Mouse (Mus musculus): ENCODE measurements around the gene Galnt4. TPM values are rescaled to one million over a fixed set of nuclear protein-coding genes. Genes with fewer than 3 reads are reported as not detected.

Gene Galnt4
- polyA plus RNA-seq (2014; fragmentation: Nextera tagmentation; extraction: Ambion mirVana), result 5.4 and 12.4 TPM in 2 replicates

GRCm38 (mm10) chr10:99107964-99108363 is at the start of gene Galnt4:
Galnt4 (plus strand) TSS chr10:99108159.
- Histone ChIP-seq H3K4me3 (ENCODE audit: low read length) (peak within 1 kb of the TSS; percentile 95), H3K4me1 (ENCODE audit: control insufficient read depth, insufficient read depth, low read length) (peaks cover 12% of the 10 kb centered on the region; the same call in 1 of the 2 replicates), H3K4me2 (replicated peaks; ENCODE audit: low read depth, low read length) (peak within 1 kb of the TSS; percentile 97), H3K9me3 (ENCODE audit: control insufficient read depth, low read length) (peaks cover 9% of the 10 kb centered on the region), H3K27ac (ENCODE audit: low read depth, low read length) (peak within 1 kb of the TSS; percentile 83), H3K27me3 (ENCODE audit: control insufficient read depth, insufficient read depth, low read length) (no peaks in the 10 kb centered on the region), H3K9ac (ENCODE audit: low read depth, low read length) (peak within 1 kb of the TSS; percentile 91), H3K36me3 (ENCODE audit: control insufficient read depth, insufficient read depth, low read length) (peaks cover 17% of the 10 kb centered on the region)
- WGBS, result under 1% methylated on average over 22 of the region's 22 CpGs
- peak; percentile 87 for ATAC-seq (ENCODE audit: low FRiP score, low TSS enrichment)

- ATAC-seq (ENCODE audit: low FRiP score, low TSS enrichment), result no peak
- 89% methylated on average over 7 of the region's 7 CpGs for WGBS
These were observed 47.4 kb upstream of the Galnt4 start for GRCm38 (mm10) chr10:99060588-99060987.

GRCm38 (mm10) chr10:99061418-99061817 is 46.5 kb upstream of the Galnt4 start:
- no peaks in the 10 kb centered on the region for H3K4me1 ChIP-seq (ENCODE audit: control insufficient read depth, insufficient read depth, low read length)
- no peak overlapping the region for H3K4me2 ChIP-seq (replicated peaks; ENCODE audit: low read depth, low read length)
- no peak for ATAC-seq (ENCODE audit: low FRiP score, low TSS enrichment)
- H3K9me3 ChIP-seq (ENCODE audit: control insufficient read depth, low read length), result no peaks in the 10 kb centered on the region
- WGBS, result 97% methylated on average over 10 of the region's 10 CpGs
- H3K36me3 ChIP-seq (ENCODE audit: control insufficient read depth, insufficient read depth, low read length), result no peaks in the 10 kb centered on the region
- no peak overlapping the region for H3K27ac ChIP-seq (ENCODE audit: low read depth, low read length)
- H3K4me3 ChIP-seq (ENCODE audit: low read length), result no peak overlapping the region
- H3K27me3 ChIP-seq (ENCODE audit: control insufficient read depth, insufficient read depth, low read length), result no peaks in the 10 kb centered on the region
- no peak overlapping the region for H3K9ac ChIP-seq (ENCODE audit: low read depth, low read length)

More at GRCm38 (mm10) chr10:99060588-99060987, 47.4 kb upstream of the Galnt4 start:
- H3K27me3 ChIP-seq (ENCODE audit: control insufficient read depth, insufficient read depth, low read length), result no peaks in the 10 kb centered on the region
- no peak overlapping the region for H3K4me2 ChIP-seq (replicated peaks; ENCODE audit: low read depth, low read length)
- H3K27ac ChIP-seq (ENCODE audit: low read depth, low read length), result no peak overlapping the region
- H3K9ac ChIP-seq (ENCODE audit: low read depth, low read length), result no peak overlapping the region
- no peak overlapping the region for H3K4me3 ChIP-seq (ENCODE audit: low read length)
- no peaks in the 10 kb centered on the region for H3K4me1 ChIP-seq (ENCODE audit: control insufficient read depth, insufficient read depth, low read length)
- no peaks in the 10 kb centered on the region for H3K9me3 ChIP-seq (ENCODE audit: control insufficient read depth, low read length)
- no peaks in the 10 kb centered on the region for H3K36me3 ChIP-seq (ENCODE audit: control insufficient read depth, insufficient read depth, low read length)

- no peaks in the 10 kb centered on the region for H3K36me3 ChIP-seq (ENCODE audit: control insufficient read depth, insufficient read depth, low read length)
- H3K9ac ChIP-seq (ENCODE audit: low read depth, low read length), result no peak overlapping the region
- H3K4me1 ChIP-seq (ENCODE audit: control insufficient read depth, insufficient read depth, low read length), result no peaks in the 10 kb centered on the region
- H3K27me3 ChIP-seq (ENCODE audit: control insufficient read depth, insufficient read depth, low read length), result no peaks in the 10 kb centered on the region
- no peak overlapping the region for H3K4me3 ChIP-seq (ENCODE audit: low read length)
- no peaks in the 10 kb centered on the region for H3K9me3 ChIP-seq (ENCODE audit: control insufficient read depth, low read length)
- no peak overlapping the region for H3K4me2 ChIP-seq (replicated peaks; ENCODE audit: low read depth, low read length)
- WGBS, result 70% methylated on average over 5 of the region's 5 CpGs
- H3K27ac ChIP-seq (ENCODE audit: low read depth, low read length), result no peak overlapping the region
- ATAC-seq (ENCODE audit: low FRiP score, low TSS enrichment), result no peak
These were observed 45.4 kb upstream of the Galnt4 start for GRCm38 (mm10) chr10:99062546-99062945.

GRCm38 (mm10) chr10:99076113-99076895 is 31.7 kb upstream of the Galnt4 start:
- Histone ChIP-seq H3K36me3 (ENCODE audit: control insufficient read depth, insufficient read depth, low read length) (no peaks in the 10 kb centered on the region), H3K4me3 (ENCODE audit: low read length) (no peak overlapping the region), H3K4me1 (ENCODE audit: control insufficient read depth, insufficient read depth, low read length) (no peaks in the 10 kb centered on the region), H3K27me3 (ENCODE audit: control insufficient read depth, insufficient read depth, low read length) (no peaks in the 10 kb centered on the region), H3K9me3 (ENCODE audit: control insufficient read depth, low read length) (no peaks in the 10 kb centered on the region), H3K27ac (ENCODE audit: low read depth, low read length) (no peak overlapping the region), H3K4me2 (replicated peaks; ENCODE audit: low read depth, low read length) (no peak overlapping the region), H3K9ac (ENCODE audit: low read depth, low read length) (no peak overlapping the region)
- ATAC-seq (ENCODE audit: low FRiP score, low TSS enrichment), result no peak
- WGBS, result 84% methylated on average over 18 of the region's 18 CpGs

- Histone ChIP-seq H3K9me3 (ENCODE audit: control insufficient read depth, low read length) (no peaks in the 10 kb centered on the region), H3K36me3 (ENCODE audit: control insufficient read depth, insufficient read depth, low read length) (no peaks in the 10 kb centered on the region), H3K27me3 (ENCODE audit: control insufficient read depth, insufficient read depth, low read length) (no peaks in the 10 kb centered on the region), H3K9ac (ENCODE audit: low read depth, low read length) (no peak overlapping the region), H3K4me3 (ENCODE audit: low read length) (no peak overlapping the region), H3K27ac (ENCODE audit: low read depth, low read length) (no peak overlapping the region), H3K4me1 (ENCODE audit: control insufficient read depth, insufficient read depth, low read length) (no peaks in the 10 kb centered on the region), H3K4me2 (replicated peaks; ENCODE audit: low read depth, low read length) (no peak overlapping the region)
- WGBS, result 78% methylated on average over 2 of the region's 2 CpGs
- ATAC-seq (ENCODE audit: low FRiP score, low TSS enrichment), result no peak
These were observed 29.3 kb upstream of the Galnt4 start for GRCm38 (mm10) chr10:99078621-99079020.

GRCm38 (mm10) chr10:99081569-99081990 is 26.4 kb upstream of the Galnt4 start:
- H3K27ac ChIP-seq (ENCODE audit: low read depth, low read length), result no peak overlapping the region
- no peaks in the 10 kb centered on the region for H3K27me3 ChIP-seq (ENCODE audit: control insufficient read depth, insufficient read depth, low read length)
- H3K4me2 ChIP-seq (replicated peaks; ENCODE audit: low read depth, low read length), result no peak overlapping the region
- no peak overlapping the region for H3K9ac ChIP-seq (ENCODE audit: low read depth, low read length)
- H3K9me3 ChIP-seq (ENCODE audit: control insufficient read depth, low read length), result no peaks in the 10 kb centered on the region
- WGBS, result 86% methylated on average over 10 of the region's 10 CpGs
- H3K36me3 ChIP-seq (ENCODE audit: control insufficient read depth, insufficient read depth, low read length), result no peaks in the 10 kb centered on the region
- no peak overlapping the region for H3K4me3 ChIP-seq (ENCODE audit: low read length)
- ATAC-seq (ENCODE audit: low FRiP score, low TSS enrichment), result no peak
- no peaks in the 10 kb centered on the region for H3K4me1 ChIP-seq (ENCODE audit: control insufficient read depth, insufficient read depth, low read length)

- Histone ChIP-seq H3K4me3 (ENCODE audit: low read length) (no peak overlapping the region), H3K9me3 (ENCODE audit: control insufficient read depth, low read length) (no peaks in the 10 kb centered on the region), H3K27me3 (ENCODE audit: control insufficient read depth, insufficient read depth, low read length) (no peaks in the 10 kb centered on the region), H3K36me3 (ENCODE audit: control insufficient read depth, insufficient read depth, low read length) (no peaks in the 10 kb centered on the region), H3K9ac (ENCODE audit: low read depth, low read length) (no peak overlapping the region), H3K4me2 (replicated peaks; ENCODE audit: low read depth, low read length) (no peak overlapping the region), H3K27ac (ENCODE audit: low read depth, low read length) (no peak overlapping the region), H3K4me1 (ENCODE audit: control insufficient read depth, insufficient read depth, low read length) (no peaks in the 10 kb centered on the region)
- ATAC-seq (ENCODE audit: low FRiP score, low TSS enrichment), result no peak
- 91% methylated on average over 14 of the region's 14 CpGs for WGBS
These were observed 24.4 kb upstream of the Galnt4 start for GRCm38 (mm10) chr10:99083431-99084003.
